Mouse (Mus musculus): Measurements from ENCODE around the gene A4gnt. TPM values are rescaled to one million over a fixed set of nuclear protein-coding genes. Genes with fewer than 3 reads are reported as not detected.

Gene A4gnt
- total and polyA plus RNA-seq, 3 experiments = not detected

GRCm38 (mm10) chr9:99603566-99603965, 8.7 kb upstream of the A4gnt start:
- H3K79me2 ChIP-seq (replicated peaks; ENCODE audit: control insufficient read depth, extremely low read depth, insufficient read depth, poor library complexity, severe bottlenecking) = no peaks in the 10 kb centered on the region
- H3K4me2 ChIP-seq (ENCODE audit: insufficient read depth, low read depth, poor library complexity, severe bottlenecking) = no peak overlapping the region
- DNase-seq (ENCODE audit: extremely low read depth) = no peak
- no peak overlapping the region for H3K27ac ChIP-seq (ENCODE audit: insufficient read depth, low read depth)
- H3K4me3 ChIP-seq (replicated peaks in 1 of 3; ENCODE audit: low read depth in 2 of 3, low read length in 2 of 3, poor library complexity in 1 of 3) = no peak overlapping the region
- TF ChIP-seq MAFK (IDR thresholded peaks at IDR 0.05; ENCODE audit: insufficient replicate concordance, low read length) (no peak), CHD1 (IDR thresholded peaks at IDR 0.05; ENCODE audit: low read depth, low read length) (no peak), RCOR1 (conservative IDR thresholded peaks at IDR 0.05; ENCODE audit: low read depth, low read length) (no peak), ZNF384 (IDR thresholded peaks at IDR 0.05; ENCODE audit: low read depth, low read length) (no peak), BHLHE40 (IDR thresholded peaks at IDR 0.05; ENCODE audit: low read depth, low read length) (no peak), MYC (IDR thresholded peaks at IDR 0.05; ENCODE audit: low read depth, low read length) (no peak)
- in situ Hi-C loops (cut with MboI; ENCODE audit: low pct_ligation_motif_present, low pct_unique_long_range_greater_than_20kb, low sequenced_read_pairs) = no loop called here
- H3K9me3 ChIP-seq (replicated peaks; ENCODE audit: low read length) = no peaks in the 10 kb centered on the region
- H3K4me1 ChIP-seq (ENCODE audit: control insufficient read depth in 1 of 2, insufficient read depth in 2 of 2) = no peaks in the 10 kb centered on the region
- no peaks in the 10 kb centered on the region for H3K36me3 ChIP-seq (replicated peaks in 1 of 2; ENCODE audit: control insufficient read depth in 1 of 2, insufficient read depth in 1 of 2, low read length in 1 of 2)
- H3K27me3 ChIP-seq (replicated peaks) = no peaks in the 10 kb centered on the region
- dilution Hi-C loops (cut with MboI; ENCODE audit: extremely low pct_ligation_motif_present, extremely low pct_unique_long_range_greater_than_20kb, low sequenced_read_pairs) = no loop called here
- H3K9ac ChIP-seq (ENCODE audit: insufficient read depth, low read depth) = no peak overlapping the region

- Histone ChIP-seq H3K36me3 (replicated peaks in 1 of 2; ENCODE audit: control insufficient read depth in 1 of 2, insufficient read depth in 1 of 2, low read length in 1 of 2) (no peaks in the 10 kb centered on the region), H3K79me2 (replicated peaks; ENCODE audit: control insufficient read depth, extremely low read depth, insufficient read depth, poor library complexity, severe bottlenecking) (no peaks in the 10 kb centered on the region), H3K9ac (ENCODE audit: insufficient read depth, low read depth) (no peak overlapping the region), H3K9me3 (replicated peaks; ENCODE audit: low read length) (no peaks in the 10 kb centered on the region), H3K4me2 (ENCODE audit: insufficient read depth, low read depth, poor library complexity, severe bottlenecking) (no peak overlapping the region), H3K27me3 (replicated peaks) (no peaks in the 10 kb centered on the region), H3K27ac (ENCODE audit: insufficient read depth, low read depth) (no peak overlapping the region), H3K4me1 (ENCODE audit: control insufficient read depth in 1 of 2, insufficient read depth in 2 of 2) (peaks cover 0 to 3% of the 10 kb centered on the region in 2 experiments; a peak in 1 of 4 replicates), H3K4me3 (replicated peaks in 1 of 3; ENCODE audit: low read depth in 2 of 3, low read length in 2 of 3, poor library complexity in 1 of 3) (no peak overlapping the region)
- in situ Hi-C loops (cut with MboI; ENCODE audit: low pct_ligation_motif_present, low pct_unique_long_range_greater_than_20kb, low sequenced_read_pairs) (no loop called here), dilution Hi-C loops (cut with MboI; ENCODE audit: extremely low pct_ligation_motif_present, extremely low pct_unique_long_range_greater_than_20kb, low sequenced_read_pairs) (no loop called here)
- DNase-seq (ENCODE audit: extremely low read depth) = no peak
- TF ChIP-seq TCF12 (IDR thresholded peaks at IDR 0.05; ENCODE audit: low read depth, low read length) = no peak
- TF ChIP-seq ELF1 (IDR thresholded peaks at IDR 0.05; ENCODE audit: low read depth, low read length) = no peak
- TF ChIP-seq BHLHE40 (IDR thresholded peaks at IDR 0.05; ENCODE audit: low read depth, low read length) = no peak
- TF ChIP-seq USF2 (conservative IDR thresholded peaks at IDR 0.05; ENCODE audit: low read depth, low read length) = no peak
- TF ChIP-seq CHD1 (IDR thresholded peaks at IDR 0.05; ENCODE audit: low read depth, low read length) = no peak
- no peak for TF ChIP-seq ZC3H11A (IDR thresholded peaks at IDR 0.05; ENCODE audit: low read depth, low read length)
- no peak for TF ChIP-seq RAD21 (IDR thresholded peaks at IDR 0.05; ENCODE audit: low read depth, low read length)
- no peak for TF ChIP-seq POLR2AphosphoS2 (IDR thresholded peaks at IDR 0.05; ENCODE audit: low read depth, low read length)
- TF ChIP-seq KAT2A (IDR thresholded peaks at IDR 0.05; ENCODE audit: insufficient replicate concordance, low read length) = no peak
- no peak for TF ChIP-seq MXI1 (IDR thresholded peaks at IDR 0.05; ENCODE audit: low read depth, low read length)
- no peak for TF ChIP-seq IRF4 (IDR thresholded peaks at IDR 0.05; ENCODE audit: low read depth, low read length)
- no peak for TF ChIP-seq HCFC1 (IDR thresholded peaks at IDR 0.05; ENCODE audit: low read depth, low read length)
- no peak for TF ChIP-seq USF1 (IDR thresholded peaks at IDR 0.05; ENCODE audit: low read depth, low read length)
- TF ChIP-seq MAZ (IDR thresholded peaks at IDR 0.05; ENCODE audit: low read depth, low read length) = no peak
Measured at GRCm38 (mm10) chr9:99619688-99620087, 7.4 kb downstream of the A4gnt start.
